1 mouse cellular context compared by ENCODE assay signal in the genomic region with DNA sequence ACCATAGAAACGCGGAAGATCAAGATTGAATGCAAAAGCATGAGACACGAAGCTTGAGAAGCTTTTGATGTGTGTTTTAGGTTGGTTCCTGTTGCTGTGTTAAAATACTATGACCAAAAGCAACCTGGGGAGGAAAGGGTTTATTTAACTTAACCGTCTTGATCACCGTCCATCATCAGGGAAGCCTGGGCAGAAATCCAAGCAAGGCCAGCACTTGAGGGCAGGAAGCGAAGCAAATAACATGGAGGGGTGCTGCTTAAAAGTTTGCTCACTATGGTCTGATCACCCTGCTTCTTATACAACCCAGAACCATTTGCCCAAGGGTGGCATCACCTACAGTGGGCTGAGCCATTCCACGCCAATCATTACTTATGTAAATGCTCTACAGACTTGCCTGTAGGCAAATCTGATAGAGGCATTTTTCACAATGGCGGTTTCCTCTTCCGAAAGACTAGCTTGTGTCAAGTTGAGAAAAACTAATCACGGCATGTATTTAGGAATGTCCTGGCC.
TF ChIP-seq lines count a peak whose summit lies in the region.

No protein-coding gene starts in this region.

TF ChIP-seq in CH12.LX, 34 proteins besides CTCF, POLR2A, EP300 and RAD21 (continued from another document):
- TF ChIP-seq SIN3A (IDR thresholded peaks at IDR 0.05; ENCODE audit: low read length) = no peak
- no peak for TF ChIP-seq MAX (IDR thresholded peaks at IDR 0.05; ENCODE audit: low read length)
- no peak for TF ChIP-seq CHD1 (IDR thresholded peaks at IDR 0.05; ENCODE audit: low read depth, low read length)
